Mouse (Mus musculus) cerebellum, postnatal 4 days (tissue): ENCODE data around the gene 9430007A20Rik.
"Not testable (repeated sequence)": the region's sequence is repeated elsewhere in the genome, so short reads cannot be mapped to it uniquely, and the experiment has no call there.

Source experiments
- DNase-seq, 2 experiments: peaks; one replicate each; pipeline ENCODE4 v3.0.0; 2022; ENCODE audit warnings: low spot score in 2 of 2, mixed read lengths in 1 of 2

9430007A20Rik gene

DNA sequence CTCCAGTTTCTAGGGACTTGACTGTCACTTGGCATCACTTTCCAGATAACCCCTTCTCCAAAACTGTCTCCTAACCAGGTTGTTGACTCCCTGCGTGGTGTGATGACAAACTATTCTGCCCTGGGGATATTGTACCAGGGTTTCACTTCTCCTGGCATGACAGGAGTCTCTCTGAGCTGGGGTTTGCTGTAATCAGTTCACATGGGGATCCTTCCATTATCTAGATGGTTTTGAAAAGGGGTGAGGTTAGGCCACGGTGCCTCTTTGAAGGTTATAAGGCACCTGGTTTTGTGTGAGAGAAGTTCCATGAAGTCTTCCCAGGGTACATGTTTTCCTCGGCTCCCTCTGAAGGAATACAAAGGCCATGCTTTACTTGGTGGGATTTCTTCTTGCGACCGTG, at the start of gene 9430007A20Rik:
Gene 9430007A20Rik, plus strand, starts transcription at position 301 of the 400 bp plus-strand sequence.
- no peak for DNase-seq

DNA sequence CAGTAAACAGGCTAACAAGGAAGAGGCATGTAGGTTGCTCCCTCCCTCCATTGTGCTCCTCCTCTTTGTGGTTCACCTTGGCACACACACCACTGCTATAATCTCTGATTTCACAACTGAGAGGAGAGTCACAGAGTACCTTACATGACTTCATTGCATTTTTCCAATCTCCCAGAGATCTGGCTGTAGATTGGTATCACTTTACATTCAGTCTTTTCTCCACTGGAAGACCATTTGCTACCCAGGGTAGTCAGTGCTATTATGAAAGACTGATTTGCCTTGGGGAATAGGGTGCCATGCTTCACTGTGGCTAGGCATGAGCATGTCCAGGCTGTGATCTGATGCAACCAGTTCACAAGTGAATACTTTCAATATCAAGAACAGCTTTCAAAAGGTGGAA, 26.3 kb upstream of the 9430007A20Rik start:
- DNase-seq = no peak

DNA sequence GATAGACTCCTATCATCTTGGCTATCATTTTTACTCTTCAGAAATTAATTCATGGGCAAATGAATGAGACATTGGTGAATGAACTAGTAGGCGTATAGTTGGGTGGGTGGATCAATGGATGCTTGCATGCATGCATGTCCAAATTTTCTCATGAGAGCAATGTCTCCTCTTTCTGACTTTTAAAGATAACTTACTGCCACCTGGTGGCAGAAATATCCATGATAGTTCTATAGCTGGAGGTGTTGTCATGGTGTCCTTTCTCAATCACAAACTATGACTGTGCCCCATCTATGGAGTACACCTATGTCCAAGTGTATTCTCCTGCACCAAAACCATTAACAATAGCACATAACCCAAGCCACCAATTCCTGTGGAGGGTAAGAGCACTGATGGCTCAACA, 13.1 kb upstream of the 9430007A20Rik start:
- no peak for DNase-seq

DNA sequence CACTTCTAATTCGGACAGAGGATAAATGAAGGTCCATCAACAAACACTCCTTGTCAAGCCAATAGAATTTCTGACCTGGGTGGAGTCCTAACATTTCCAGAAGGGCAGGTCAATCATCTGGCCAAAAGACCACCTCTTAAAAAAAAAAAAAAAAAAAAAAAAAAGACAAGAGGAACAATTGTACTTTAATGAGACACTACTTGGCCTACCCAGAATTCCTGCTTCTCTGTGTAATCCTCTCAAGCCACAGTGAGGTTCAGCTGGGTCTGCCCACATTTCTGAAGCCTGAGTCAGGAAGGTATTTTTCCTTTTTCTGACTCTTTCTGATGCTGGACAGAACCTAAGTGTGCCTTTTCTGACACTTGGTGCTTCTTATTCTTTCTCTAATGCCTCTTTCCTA, 25.1 kb downstream of the 9430007A20Rik start:
- no peak for DNase-seq

DNA sequence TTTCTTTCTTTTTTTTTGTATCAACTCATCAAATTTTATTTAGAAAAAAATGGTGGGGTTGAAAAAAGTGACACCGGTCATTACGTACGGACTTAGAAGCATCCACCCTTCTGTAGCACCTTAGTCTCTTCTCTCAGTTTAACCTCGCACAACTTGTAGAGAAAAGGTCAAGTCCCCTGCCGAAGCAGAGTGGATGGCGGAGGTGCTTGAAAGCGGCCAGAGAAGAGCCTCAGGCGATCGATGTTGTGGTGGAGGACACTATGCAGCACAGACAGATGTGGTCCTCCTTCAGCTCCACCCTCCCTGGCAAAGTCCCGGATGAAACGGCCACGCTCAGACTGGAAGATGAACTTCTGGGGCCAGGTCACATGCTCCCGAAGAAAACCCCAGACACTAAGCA, 25.7 kb downstream of the 9430007A20Rik start:
- DNase-seq = not testable (repeated sequence)

DNA sequence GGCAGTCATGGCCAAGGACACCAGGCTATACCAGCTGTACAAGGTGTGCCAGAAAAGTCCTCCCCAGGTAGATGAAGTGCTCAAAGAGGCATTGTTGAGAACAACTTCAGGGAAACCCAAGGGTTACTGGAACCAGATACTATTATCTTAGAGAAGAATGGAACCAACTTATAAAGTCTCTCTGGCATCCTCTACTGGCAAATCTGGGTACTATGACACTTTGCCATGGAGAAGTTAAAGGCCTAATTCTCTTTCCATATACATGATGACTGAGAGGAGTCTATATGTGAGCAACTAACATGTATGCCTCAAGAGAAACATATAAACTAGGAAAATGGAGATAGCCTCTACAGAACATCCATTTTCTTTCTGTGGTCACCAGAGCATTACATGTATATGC, 31.5 kb downstream of the 9430007A20Rik start:
- no peak for DNase-seq

DNA sequence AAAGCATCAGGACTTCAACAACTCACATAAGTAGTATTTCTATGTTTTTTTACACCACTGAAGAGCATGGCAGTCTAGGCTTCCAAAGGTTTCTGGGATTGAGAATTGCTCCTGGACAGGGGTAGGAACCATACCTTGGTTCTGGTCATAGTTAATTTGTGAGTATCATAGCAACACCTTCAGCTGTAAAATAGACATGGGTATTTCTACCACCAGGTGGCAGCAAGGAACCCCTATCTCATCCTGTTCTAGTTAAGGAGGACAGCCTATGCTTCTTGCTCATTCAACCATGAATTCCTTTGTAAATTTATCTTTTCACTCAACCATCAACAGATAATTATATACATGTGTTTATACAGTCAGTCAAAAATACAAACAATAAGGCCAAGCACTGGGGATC, 40.2 kb downstream of the 9430007A20Rik start:
- no peak for DNase-seq

DNA sequence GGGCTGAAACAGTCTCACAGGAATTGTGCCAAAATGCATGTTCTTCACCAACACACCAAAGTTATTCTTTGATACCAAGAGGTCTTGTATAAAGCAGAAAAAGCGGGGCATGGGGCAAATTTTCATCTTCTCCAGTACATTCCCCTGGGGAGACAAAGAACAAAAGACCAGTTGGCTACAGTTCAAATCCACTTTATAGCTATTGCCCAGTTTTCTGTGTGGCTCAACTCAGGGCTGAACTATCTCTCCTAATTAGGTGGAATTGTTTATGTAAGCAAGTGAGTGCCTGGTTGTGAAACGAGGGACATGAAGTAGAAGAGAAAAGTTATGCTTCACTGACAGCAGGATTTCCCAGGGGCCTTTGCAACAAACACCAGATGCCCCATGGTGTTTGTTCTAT, 41.6 kb downstream of the 9430007A20Rik start:
- no peak for DNase-seq

DNA sequence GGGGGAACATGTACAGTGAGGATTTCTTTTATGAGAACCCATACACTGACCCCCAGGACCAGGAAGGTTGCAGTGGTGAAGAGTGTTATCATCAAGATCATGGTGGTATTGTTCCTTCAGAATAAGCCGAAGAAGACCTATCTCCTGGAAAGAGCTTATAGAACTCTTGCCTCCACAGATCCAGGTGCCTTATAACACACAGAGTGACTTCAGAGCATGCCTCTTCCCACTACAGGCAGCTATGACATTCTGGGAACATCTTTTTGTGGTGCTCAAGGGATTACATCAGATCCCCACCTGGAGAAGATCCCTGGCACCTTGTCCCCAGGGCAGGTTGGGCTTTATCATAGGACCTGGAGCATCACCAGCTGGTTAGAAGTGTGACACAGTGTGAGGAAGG, 45.4 kb downstream of the 9430007A20Rik start, which contains the start of gene Gm13124:
Gene Gm13124, minus strand, starts transcription at position 101 of the 400 bp plus-strand sequence.
- no peak for DNase-seq

DNA sequence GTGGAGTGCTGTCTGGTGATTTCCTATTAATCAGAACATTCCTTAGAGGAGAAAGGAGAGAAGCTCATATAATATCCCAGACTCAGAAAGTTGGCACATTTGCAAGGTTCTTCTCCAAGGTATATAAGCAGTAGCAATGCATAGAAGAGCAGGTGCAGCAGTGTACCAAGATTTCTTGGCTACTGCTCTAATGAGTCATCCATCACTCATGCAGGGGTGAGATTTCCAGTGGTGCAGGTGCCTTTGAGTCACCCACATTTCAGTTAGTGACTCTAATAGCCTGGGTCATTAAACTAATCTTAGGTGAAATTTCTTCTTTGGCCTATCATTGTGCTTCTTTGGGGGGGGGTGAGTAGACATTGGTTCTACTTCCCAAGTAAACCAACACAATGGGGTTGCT, 48.1 kb downstream of the 9430007A20Rik start:
- no peak for DNase-seq
